Mouse (Mus musculus) lung, postnatal 4 days (tissue): ENCODE results near the gene Gsn.

Experiments
- DNase-seq, 2 experiments: peaks; one replicate each; pipeline ENCODE4 v3.0.0; 2021

Gsn gene

DNA sequence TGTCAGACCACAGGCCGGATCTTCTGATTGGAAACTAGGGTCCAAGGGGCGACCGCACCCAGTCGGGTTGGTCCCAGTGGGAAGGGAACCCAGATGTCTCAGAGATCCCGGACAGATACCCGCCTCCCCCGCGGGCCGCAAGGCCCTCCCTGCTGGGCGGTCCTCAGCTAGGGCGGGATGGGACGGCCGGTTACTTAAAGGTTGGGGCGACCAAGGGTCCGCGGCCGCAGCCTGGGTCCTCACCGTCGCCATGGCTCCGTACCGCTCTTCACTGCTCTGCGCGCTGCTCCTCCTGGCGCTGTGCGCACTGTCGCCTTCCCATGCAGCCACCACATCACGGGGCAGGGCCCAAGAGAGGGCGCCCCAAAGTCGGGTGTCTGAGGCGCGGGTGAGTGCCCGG lies 26.0 kb downstream of the Gsn start:
- peak; percentile 50 to 85 for DNase-seq

GRCm38 (mm10) chr2:35283997-35284396 lies 27.8 kb downstream of the Gsn start:
- DNase-seq = no peak

- no peak for DNase-seq
Observed at GRCm38 (mm10) chr2:35285209-35285608, 29.0 kb downstream of the Gsn start.

GRCm38 (mm10) chr2:35287017-35287620 lies 30.9 kb downstream of the Gsn start:
- DNase-seq = peak; percentile 64 to 85

GRCm38 (mm10) chr2:35288758-35289635 lies 32.8 kb downstream of the Gsn start:
- peak; percentile 81 to 89 for DNase-seq

- DNase-seq = peak in 1 of 2 experiments; percentile 69
Observed at GRCm38 (mm10) chr2:35291856-35292255, 35.7 kb downstream of the Gsn start.

DNA sequence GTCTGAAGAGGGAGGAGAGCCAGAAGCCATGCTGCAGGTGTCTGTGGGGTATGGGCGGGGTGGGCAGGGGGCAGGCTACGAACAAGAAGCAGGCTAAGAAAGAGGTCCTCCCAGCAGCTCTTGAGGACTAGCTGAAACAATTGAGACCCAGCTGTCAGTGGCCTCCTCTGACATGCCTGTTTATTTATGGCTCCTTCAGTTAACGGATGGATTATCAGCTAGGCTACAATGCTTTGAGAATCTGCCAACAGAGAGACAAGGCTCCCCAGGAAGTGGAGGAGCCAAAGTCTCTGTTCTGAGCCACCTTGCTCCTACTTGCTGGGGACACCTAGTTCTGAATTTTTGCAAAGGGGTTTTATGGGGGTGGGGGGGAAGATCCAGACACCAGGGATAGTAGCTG lies 36.5 kb downstream of the Gsn start:
- DNase-seq = no peak

DNA sequence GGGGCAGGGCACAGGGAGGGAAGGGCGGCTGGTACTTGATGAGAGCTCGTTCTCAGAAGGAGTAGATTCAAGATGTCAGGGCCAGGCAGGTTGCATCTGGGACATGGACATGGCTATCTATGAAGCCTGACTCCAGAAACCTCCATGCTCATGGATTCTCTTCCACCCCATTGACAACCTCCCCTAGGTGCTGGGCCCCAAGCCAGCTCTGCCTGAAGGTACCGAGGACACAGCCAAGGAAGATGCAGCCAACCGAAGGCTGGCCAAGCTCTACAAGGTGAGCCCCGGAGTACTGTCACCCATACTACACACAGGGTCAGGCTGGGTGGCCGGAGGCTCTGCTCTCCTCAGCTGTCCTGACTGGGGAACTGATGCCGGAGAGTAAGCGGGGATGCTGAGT lies 37.1 kb downstream of the Gsn start:
- no peak for DNase-seq

DNA sequence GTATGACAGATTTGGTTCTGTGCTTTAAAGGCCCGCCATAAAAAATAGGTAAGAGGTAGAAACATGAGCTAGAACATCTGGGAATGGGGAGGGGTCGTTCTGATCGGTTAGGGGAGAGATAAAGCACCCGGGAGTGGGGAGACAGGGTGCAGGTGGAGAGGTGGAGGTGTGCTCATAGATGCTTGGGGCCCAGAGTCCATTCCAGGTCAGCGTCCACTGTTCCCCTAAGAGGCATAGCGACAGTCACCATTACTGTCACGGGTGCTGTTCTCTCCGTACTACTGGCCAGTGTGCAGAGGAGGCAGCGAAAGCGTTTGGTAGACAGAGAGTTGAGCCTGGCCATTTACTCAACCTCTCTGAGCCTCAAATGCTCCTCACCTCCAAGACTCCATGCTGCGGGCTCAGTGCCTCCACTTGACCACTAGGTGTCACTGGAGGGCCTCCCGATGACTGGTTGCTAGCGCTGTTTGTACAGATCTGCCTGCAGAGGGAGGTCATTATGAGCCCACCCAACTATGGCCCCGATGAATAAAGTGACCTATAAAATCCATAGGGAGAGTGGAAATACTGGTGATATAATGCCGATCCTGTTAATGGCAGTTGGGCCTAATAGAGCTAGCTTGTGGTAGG lies 41.6 kb downstream of the Gsn start:
- DNase-seq = peak; percentile 83 to 88

DNA sequence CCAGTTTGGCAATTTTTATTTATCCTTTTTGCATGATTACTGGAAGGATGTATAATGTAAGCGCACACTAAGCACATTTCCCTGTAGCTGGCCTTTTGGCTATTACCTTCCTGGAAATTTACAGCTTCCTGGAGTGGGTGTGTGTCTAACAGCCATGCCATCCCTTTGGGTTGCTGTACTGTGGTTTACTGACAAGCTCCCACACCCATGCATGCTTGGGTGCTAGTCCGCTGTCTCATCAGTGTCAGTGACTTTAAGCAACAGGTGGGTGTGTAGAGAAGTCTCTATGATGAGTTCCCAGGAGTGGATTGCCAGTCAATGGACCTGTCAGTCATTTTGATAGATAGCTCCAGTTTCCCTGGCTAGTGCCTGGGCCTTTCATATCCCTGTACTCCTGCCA lies 43.3 kb downstream of the Gsn start:
- no peak for DNase-seq

- DNase-seq = peak; percentile 58 to 73
Observed at GRCm38 (mm10) chr2:35302049-35302885, 46.1 kb downstream of the Gsn start.

DNA sequence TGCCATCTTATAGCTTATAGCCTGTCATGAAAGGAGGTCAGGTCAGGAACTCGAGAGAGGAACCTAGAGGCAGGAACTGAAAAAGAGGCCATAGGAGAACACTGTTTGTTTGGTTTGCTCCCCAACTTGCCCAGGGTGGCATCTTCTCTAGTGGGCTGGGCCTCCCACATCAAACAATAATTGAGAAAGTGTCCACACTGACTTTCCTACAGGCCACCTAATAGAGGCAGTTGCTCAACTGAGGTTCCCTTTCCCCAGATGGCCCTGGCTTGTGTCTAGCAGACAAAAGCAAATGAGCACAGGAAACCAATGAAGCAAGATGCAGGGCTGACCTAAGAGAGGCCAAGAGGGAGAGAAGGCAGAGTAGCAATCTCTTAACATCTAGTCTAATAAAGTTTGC lies 52.0 kb downstream of the Gsn start:
- peak in 1 of 2 experiments; percentile 46 for DNase-seq

- DNase-seq = no peak
Observed at GRCm38 (mm10) chr2:35309906-35310493, 53.8 kb downstream of the Gsn start.

DNA sequence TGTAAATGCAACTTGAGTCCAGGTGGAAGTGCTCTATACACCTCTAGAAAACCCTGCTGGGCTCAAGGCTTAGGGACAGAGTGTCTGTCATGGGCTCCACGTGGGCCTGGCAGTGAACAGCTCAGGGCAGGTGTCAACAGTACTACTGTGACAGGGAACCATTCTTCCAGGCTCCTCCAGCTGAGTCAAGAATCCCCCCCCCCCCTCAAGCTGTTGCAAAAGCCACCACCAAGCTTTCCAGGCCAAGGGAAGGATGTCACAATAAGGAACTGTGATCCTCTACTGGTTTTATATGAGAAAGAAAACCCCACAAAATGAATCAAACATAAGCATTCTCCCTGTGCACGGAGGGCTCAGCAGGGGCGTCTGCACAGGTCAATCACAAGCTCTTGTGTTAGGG lies 58.1 kb downstream of the Gsn start:
- no peak for DNase-seq

DNA sequence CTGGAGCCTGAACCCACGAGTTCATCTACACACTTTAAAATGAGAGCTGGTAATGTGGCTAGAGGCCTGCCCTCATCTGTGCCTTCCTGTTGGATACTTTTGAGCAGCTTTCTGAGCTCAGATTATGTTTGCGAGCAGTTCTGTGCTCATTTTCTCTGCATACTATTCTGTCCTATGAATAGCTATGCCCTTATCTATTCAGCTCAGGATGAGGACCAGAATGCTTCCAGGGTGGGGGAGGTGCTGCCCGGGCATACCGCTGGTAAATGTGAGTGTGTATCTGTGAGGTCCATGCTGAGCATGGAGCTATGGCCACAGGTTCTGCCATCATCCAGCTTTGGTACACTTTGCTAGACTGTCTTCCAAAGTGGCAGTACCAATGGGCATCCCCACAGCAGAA lies 61.4 kb downstream of the Gsn start:
- no peak for DNase-seq

DNA sequence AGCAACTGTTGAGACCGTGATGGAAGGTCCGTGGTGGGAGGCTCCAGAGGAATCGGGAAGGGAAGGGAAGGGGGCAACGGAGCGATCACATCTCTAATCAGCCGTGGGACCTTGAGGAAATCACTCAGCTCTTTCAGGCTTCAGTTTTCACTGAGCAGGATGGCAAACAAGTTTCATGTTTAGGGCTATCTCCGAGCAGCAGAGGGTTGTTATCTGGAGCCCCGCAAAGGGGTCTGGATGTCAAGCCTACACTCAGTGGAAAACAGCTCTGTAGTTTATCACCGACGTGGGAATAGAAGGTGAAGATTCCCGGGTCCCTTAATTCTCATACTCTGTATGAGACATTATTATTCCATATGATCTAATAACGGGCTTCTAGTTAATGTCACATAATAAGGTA lies 62.2 kb downstream of the Gsn start:
- DNase-seq = no peak

GRCm38 (mm10) chr2:35320399-35320798 lies 64.2 kb downstream of the Gsn start:
- DNase-seq = no peak

GRCm38 (mm10) chr2:35322404-35323164 lies 66.4 kb downstream of the Gsn start:
- peak; percentile 69 to 76 for DNase-seq

GRCm38 (mm10) chr2:35325930-35326329 lies 69.8 kb downstream of the Gsn start:
- no peak for DNase-seq

DNA sequence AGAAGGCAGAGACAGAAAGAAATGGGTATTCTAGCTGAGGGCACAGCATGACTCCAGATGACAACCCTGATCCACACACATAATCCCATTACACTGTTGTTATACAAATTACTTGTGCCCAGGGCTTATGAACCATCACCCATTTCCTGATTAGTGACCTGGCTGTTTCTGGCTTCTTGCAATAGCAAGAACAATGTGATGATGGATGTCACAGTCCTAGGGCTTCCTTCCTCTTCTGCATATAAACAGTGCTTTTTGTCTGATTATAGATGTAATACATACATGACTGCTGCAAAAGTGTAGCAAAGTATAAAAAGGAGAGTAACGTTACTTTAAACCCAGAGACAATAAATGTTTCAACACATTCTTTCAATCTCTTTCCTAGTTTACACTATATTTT lies 70.8 kb downstream of the Gsn start:
- DNase-seq = no peak

DNA sequence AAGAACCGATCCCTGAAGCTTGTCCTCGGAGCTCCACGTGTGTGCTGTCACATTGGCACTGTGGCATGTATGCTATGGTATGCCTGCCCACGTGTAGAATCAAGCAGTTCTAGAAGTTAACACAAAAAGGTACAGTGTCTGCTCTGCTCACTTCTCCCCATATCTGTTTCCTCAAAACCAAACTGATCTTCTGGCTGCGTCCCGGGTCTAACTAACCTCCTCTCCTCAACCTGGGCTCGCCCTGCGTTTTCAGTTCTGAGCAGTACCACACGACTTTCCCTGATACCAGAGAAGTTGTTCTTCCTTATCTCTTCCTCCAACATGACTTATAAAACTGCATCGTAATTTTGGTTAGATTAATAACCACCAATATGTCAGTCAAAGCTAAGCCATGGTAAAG lies 71.4 kb downstream of the Gsn start:
- no peak for DNase-seq
